Mouse (Mus musculus) lung, embryonic 15.5 days (tissue): ENCODE data around the gene Magoh. TPM values are rescaled to one million over a fixed set of nuclear protein-coding genes. Genes with fewer than 3 reads are reported as not detected.

Experiments used
- ATAC-seq: fragments of 200-750 bp; cut with Nextera tagmentation; 2 replicates; pipeline ENCODE4 v1.8.0; 2017; ENCODE audit warnings: moderate number of reproducible peaks, borderline replicate concordance; ENCODE audit not compliant: low FRiP score, low TSS enrichment; ENCODE audit errors: extremely low read depth
- H3K27ac ChIP-seq: fragments of 300-500 bp; sonication (generic); 2 replicates; pipeline ENCODE4 v1.5.1; 2015; ENCODE audit warnings: moderate library complexity, mild to moderate bottlenecking, inconsistent platforms
- H3K27me3 ChIP-seq: fragments of 300-500 bp; sonication (generic); 2 replicates; pipeline ENCODE4 v1.6.1; 2015; ENCODE audit warnings: inconsistent platforms
- H3K36me3 ChIP-seq: fragments of 300-500 bp; sonication (generic); 2 replicates; pipeline ENCODE4 v1.6.1; 2015; ENCODE audit warnings: inconsistent platforms
- H3K4me1 ChIP-seq: fragments of 300-500 bp; sonication (generic); 2 replicates; pipeline ENCODE4 v1.6.1; 2015; ENCODE audit warnings: inconsistent platforms
- H3K4me2 ChIP-seq: fragments of 300-500 bp; sonication (generic); 2 replicates; pipeline ENCODE4 v1.6.1; 2015; ENCODE audit warnings: inconsistent platforms, mild to moderate bottlenecking, moderate library complexity
- H3K4me3 ChIP-seq: fragments of 300-500 bp; sonication (generic); 2 replicates; pipeline ENCODE4 v1.5.1; 2015; ENCODE audit warnings: mild to moderate bottlenecking, inconsistent platforms
- H3K9ac ChIP-seq: fragments of 300-500 bp; sonication (generic); 2 replicates; pipeline ENCODE4 v1.6.1; 2015; ENCODE audit warnings: inconsistent platforms
- H3K9me3 ChIP-seq: fragments of 300-500 bp; sonication (generic); 2 replicates; pipeline ENCODE4 v1.6.1; 2016; ENCODE audit warnings: inconsistent platforms
- WGBS: fragments of 180-500 bp; shearing (Covaris S2); methylation state at CpG from one replicate; pipeline ENCODE4 v1.1.7; 2015; 5-methylcytosine and 5-hydroxymethylcytosine counted together
- polyA plus RNA-seq: library from polyadenylated mRNA; unstranded; fragments of >200 nt; fragmentation: Nextera tagmentation; extraction: Ambion mirVana; gene quantifications from 2 replicates; pipeline ENCODE4 v1.2.1, GENCODE M21; 2015

Gene Magoh
- polyA plus RNA-seq, 1 experiment from 2014 or later, result 189 TPM

DNA sequence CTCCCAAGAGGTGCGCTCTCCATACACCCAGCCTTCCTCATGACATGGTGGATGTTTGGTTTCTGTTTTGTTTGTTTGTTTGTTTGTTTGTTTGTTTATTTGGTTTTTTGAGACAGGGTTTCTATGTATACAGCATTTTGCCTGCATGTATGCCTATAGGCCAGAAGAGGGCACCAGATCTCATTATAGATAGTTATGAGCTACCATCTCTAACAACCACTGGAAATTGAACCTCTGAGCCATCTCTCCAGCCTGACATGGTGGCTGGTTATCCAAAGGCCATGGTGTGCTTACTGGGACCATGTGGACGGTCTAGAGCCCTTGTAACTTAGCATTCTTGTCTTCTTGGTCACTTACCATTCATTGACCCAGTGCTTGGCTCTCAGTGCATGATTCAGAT is 13.1 kb downstream of the Magoh start:
- Histone ChIP-seq H3K4me3 (no peak overlapping the region), H3K9ac (no peak overlapping the region), H3K4me1 (peaks cover 12% of the 10 kb centered on the region), H3K9me3 (no peaks in the 10 kb centered on the region), H3K27ac (no peak overlapping the region), H3K4me2 (no peak overlapping the region), H3K36me3 (peaks cover 46% of the 10 kb centered on the region), H3K27me3 (no peaks in the 10 kb centered on the region)
- ATAC-seq, result no peak
- WGBS, result 83% methylated on average over 2 of the region's 2 CpGs

DNA sequence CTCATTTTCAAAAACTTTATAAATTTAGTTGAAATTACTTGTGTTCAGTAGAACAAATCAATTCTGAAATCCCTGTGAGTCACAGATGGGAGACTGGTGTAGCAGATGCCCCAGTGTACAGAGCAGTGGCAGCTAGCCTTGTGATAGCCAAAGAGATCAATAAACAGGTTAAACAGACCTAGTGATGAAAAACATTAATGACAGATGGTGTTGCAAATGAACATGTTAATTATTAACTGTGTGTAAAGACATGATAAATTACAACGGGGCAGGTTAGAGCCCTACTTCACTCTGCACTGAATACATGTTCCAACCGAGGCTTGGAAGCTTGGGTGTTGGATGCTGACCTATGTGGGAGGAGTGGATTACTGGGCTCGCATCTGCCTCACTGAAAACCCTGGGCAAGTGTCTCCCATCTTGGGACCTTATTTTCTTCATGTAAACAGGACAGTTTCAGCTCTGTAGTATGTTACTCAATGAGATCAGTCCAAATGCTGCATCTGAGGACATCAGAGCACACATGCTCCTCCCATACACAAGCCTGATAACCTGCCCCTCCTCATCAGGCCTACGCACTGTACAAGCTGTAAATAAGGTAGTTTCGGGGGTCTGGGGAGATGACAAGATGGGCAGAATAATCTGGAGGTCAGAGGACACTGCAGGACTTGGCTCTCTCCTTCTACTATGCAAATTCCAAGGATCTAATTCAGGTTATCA is 19.8 kb downstream of the Magoh start:
- peaks cover 50% of the 10 kb centered on the region for H3K36me3 ChIP-seq
- 75% methylated on average over 5 of the region's 5 CpGs for WGBS
- no peak overlapping the region for H3K27ac ChIP-seq
- H3K9ac ChIP-seq, result no peak overlapping the region
- no peaks in the 10 kb centered on the region for H3K4me1 ChIP-seq
- no peak overlapping the region for H3K4me2 ChIP-seq
- no peak for ATAC-seq
- H3K9me3 ChIP-seq, result no peaks in the 10 kb centered on the region
- no peak overlapping the region for H3K4me3 ChIP-seq
- no peaks in the 10 kb centered on the region for H3K27me3 ChIP-seq

DNA sequence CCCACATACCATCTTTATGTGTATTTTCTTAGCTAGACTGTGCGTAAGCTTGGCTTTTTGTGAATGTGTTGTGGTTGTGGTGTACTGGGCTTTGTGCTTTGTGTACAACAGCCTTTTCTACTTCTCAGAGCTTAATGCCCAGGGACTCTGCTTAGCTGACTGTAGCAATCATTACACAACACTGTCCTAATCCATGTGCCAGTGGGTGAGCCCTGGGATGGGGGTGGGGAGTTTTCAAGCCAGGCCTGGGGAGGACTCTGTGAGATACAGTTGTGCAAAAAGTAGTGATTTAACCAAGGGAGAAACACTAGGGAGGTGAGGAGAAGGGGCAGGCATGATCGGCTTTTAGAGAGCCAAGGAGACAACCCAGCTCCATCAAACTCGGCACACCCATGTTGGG is 20.7 kb downstream of the Magoh start:
- H3K27ac ChIP-seq, result no peak overlapping the region
- WGBS, result 89% methylated on average over 3 of the region's 3 CpGs

DNA sequence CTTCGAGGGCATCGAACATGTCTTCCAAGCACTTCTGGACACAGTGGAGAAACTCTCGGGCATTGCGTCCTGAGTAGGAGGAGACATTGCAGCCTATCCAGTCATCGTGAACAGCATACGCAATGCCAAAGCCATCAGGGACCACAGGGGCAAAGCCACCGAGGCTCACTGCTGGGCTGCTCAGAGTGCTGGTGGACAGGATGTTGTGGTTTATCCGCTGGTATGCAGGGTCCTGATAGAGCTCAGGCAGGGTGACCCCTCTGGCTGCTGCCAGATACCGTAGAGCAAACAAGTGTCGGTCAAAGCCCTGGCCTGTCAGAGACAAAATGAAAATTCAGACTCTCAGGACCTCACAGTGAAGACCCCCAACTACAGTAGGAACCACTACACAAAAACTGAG is 24.7 kb downstream of the Magoh start:
- Histone ChIP-seq H3K27ac (no peak overlapping the region), H3K27me3 (no peaks in the 10 kb centered on the region), H3K4me1 (no peaks in the 10 kb centered on the region), H3K4me3 (no peak overlapping the region), H3K9ac (no peak overlapping the region), H3K4me2 (no peak overlapping the region), H3K9me3 (no peaks in the 10 kb centered on the region), H3K36me3 (peaks cover 48% of the 10 kb centered on the region)
- ATAC-seq, result no peak
- 87% methylated on average over 10 of the region's 10 CpGs for WGBS

More for the DNA sequence above, 20.7 kb downstream of the Magoh start:
- peaks cover 51% of the 10 kb centered on the region for H3K36me3 ChIP-seq
- no peak overlapping the region for H3K4me2 ChIP-seq
- no peaks in the 10 kb centered on the region for H3K4me1 ChIP-seq
- 0 out of 2 replicates have a peak, but pooled peaks have one; percentile 27 for ATAC-seq
- no peak overlapping the region for H3K4me3 ChIP-seq
- H3K9ac ChIP-seq, result no peak overlapping the region
- no peaks in the 10 kb centered on the region for H3K27me3 ChIP-seq
- no peaks in the 10 kb centered on the region for H3K9me3 ChIP-seq

DNA sequence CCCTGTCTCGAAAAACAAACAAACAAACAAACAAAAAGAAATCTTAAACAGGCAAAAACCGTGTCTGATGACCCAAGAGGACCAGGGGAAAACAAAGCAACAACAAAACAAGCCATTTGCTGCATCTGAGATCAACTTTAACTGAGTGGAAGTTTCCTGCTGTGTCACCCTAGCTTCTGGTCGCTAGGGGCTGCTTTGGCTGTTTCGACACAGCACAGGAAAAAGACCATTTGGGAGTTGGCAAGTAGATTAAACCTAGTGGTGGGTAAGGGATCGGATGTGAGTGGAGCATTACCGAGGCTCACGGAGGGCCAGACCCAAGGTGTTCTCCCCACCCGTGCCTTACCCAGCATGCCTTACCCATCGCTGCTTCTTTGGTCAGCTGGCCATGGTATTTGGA is 27.0 kb downstream of the Magoh start:
- Histone ChIP-seq H3K9me3 (no peaks in the 10 kb centered on the region), H3K9ac (no peak overlapping the region), H3K4me1 (no peaks in the 10 kb centered on the region), H3K27me3 (no peaks in the 10 kb centered on the region), H3K36me3 (peaks cover 55% of the 10 kb centered on the region), H3K4me2 (no peak overlapping the region), H3K4me3 (no peak overlapping the region), H3K27ac (no peak overlapping the region)
- no peak for ATAC-seq
- 90% methylated on average over 9 of the region's 9 CpGs for WGBS

DNA sequence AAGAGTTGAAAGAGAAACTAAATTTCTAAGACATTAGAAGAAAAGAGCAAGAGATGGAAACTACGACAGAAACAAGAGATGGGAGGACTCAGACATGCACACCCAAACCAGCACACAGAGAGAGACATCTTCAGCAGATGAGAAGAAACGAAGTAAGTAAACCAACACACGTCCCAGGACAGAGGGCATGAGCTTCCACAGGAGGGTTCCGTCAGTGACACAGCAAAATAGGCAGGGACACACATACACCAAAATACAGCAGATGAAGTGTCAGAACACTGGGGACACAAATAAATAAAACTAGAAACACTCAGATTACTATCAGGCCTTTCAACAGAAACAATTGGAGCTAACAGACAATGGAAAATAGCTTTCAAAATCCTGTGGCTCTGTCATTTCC is 30.5 kb downstream of the Magoh start:
- 68% methylated on average over 4 of the region's 4 CpGs for WGBS
- no peaks in the 10 kb centered on the region for H3K27me3 ChIP-seq
- no peaks in the 10 kb centered on the region for H3K9me3 ChIP-seq
- no peaks in the 10 kb centered on the region for H3K4me1 ChIP-seq
- ATAC-seq, result no peak
- no peak overlapping the region for H3K9ac ChIP-seq
- H3K4me3 ChIP-seq, result no peak overlapping the region
- no peak overlapping the region; the same call in 1 of the 2 replicates for H3K27ac ChIP-seq
- H3K36me3 ChIP-seq, result peaks cover 65% of the 10 kb centered on the region
- no peak overlapping the region for H3K4me2 ChIP-seq

DNA sequence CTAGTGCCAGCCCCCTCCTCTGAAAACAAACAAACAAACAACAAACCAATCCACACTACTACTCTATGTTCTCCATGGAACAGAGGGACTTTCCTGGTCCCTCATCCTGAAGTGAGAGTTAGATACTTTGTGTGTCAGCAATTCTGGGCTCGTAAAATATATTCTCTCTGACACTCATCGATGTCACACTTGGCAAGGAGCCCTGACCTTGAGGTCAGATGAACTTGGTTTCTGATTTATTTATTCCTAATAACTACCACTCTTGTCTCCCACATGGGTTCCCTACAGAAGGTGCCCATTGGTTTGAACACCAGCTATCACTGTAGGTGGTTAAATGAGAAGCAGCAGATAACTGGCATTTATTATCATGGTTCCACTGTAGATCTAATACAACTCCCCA is 40.8 kb downstream of the Magoh start:
- no peak overlapping the region for H3K27ac ChIP-seq
- 73% methylated on average over 2 of the region's 2 CpGs for WGBS
- no peak for ATAC-seq
- H3K4me1 ChIP-seq, result peaks cover 24% of the 10 kb centered on the region
- no peaks in the 10 kb centered on the region for H3K36me3 ChIP-seq
- no peak overlapping the region for H3K9ac ChIP-seq
- H3K9me3 ChIP-seq, result no peaks in the 10 kb centered on the region
- H3K27me3 ChIP-seq, result no peaks in the 10 kb centered on the region
- H3K4me2 ChIP-seq, result no peak overlapping the region
- no peak overlapping the region for H3K4me3 ChIP-seq

DNA sequence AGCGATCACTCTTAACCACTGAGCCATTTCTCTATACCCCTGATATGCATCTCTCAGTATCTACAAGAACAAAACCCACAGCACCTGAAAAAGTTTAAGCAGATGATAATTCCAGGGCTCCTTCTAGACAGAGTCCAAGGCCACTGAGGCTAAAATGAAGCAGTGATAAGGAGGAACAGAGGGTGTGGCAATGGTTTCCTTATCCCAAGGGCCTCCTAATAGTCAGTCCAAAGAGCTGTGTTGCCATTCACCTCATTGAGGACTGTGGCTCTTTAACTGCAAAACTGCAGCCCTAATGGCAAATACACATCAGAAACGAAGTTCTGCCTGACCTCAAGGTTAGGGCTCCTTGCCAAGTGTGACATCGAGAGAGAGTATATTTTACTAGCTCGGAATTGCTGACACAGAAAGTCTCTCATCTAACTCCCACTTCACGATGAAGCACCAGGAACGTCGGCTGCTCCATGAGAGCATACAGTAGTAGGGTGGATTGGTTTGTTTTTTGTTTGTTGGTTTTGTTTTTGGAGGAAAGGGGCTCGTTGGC is 41.7 kb downstream of the Magoh start:
- Histone ChIP-seq H3K4me1 (peaks cover 24% of the 10 kb centered on the region), H3K9me3 (no peaks in the 10 kb centered on the region), H3K9ac (no peak overlapping the region), H3K27me3 (no peaks in the 10 kb centered on the region), H3K4me2 (no peak overlapping the region), H3K27ac (no peak overlapping the region), H3K4me3 (no peak overlapping the region), H3K36me3 (no peaks in the 10 kb centered on the region)
- ATAC-seq, result no peak
- 44% methylated on average over 8 of the region's 8 CpGs for WGBS

DNA sequence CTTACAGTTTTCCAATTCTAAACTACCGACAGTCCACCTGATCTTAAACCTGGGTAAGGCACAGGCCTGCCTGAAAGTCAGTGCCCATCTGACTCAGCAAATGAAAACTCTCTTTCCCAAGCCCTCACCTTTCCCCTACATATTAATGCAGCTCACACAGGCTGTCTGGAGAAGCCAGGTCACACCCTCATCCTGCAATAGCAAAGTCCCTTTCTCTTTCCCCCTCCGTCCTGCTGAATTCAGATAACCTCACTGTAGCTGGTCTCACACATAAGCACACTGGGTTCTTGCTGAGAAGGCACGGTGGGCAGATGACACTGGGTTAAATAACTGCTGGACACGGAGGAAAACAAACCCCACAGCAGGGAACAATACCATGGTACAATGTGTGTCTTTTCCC is 42.4 kb downstream of the Magoh start:
- WGBS, result 61% methylated on average over 4 of the region's 4 CpGs
- Histone ChIP-seq H3K27me3 (no peaks in the 10 kb centered on the region), H3K9ac (0 out of 2 replicates have a peak overlapping the region, but pooled peaks have one; percentile 92)

DNA sequence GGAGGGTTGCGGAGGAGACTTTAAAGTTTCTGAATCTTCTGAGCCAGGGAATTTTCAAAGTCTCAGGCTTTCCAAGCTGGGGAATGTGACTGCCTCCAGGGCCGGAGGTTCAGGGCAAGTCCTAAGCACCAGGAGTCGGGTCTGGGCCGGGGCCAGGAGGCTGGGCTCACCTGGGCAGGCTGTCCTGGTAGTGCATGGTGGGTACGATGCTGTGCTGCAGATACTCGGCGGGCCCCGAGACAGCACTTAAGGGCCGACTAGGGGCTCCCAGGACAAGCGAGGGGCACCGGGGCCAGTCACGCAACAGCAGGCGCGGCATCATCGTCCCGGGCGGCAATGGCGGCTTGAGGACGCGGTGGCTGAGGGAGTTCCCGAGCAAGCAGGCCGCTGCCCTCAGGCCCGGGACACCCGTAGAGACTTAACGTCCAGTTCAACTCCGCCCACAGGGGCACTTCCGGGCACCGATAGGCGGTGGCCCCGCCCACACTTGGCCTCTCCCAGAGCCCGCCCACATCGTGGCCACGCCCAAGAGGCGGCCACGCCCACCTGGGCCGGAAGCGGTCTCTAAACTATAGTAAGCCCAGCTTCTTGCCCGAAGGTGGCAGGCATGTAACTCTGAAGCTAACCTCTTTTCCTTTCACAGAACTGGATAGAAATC is 43.7 kb downstream of the Magoh start, which contains the start of gene Cpt2:
Gene Cpt2, minus strand, starts transcription at position 466 of the 658 bp plus-strand sequence.
- Histone ChIP-seq H3K4me2 (peak within 1 kb of the TSS; percentile 77), H3K36me3 (no peaks in the 10 kb centered on the region), H3K27ac (peak within 1 kb of the TSS; percentile 86), H3K27me3 (no peaks in the 10 kb centered on the region), H3K9ac (peak within 1 kb of the TSS; percentile 92), H3K4me3 (peak within 1 kb of the TSS; percentile 92), H3K9me3 (no peaks in the 10 kb centered on the region), H3K4me1 (peaks cover 24% of the 10 kb centered on the region)
- WGBS, result under 1% methylated on average over 38 of the region's 38 CpGs
- ATAC-seq, result peak; percentile 97

More for the DNA sequence above, 42.4 kb downstream of the Magoh start:
- no peak for ATAC-seq
- Histone ChIP-seq H3K4me2 (peak overlapping the region; percentile 77), H3K27ac (no peak overlapping the region), H3K9me3 (no peaks in the 10 kb centered on the region), H3K36me3 (no peaks in the 10 kb centered on the region), H3K4me1 (peaks cover 24% of the 10 kb centered on the region), H3K4me3 (peak overlapping the region; percentile 92; the same call in 1 of the 2 replicates)

DNA sequence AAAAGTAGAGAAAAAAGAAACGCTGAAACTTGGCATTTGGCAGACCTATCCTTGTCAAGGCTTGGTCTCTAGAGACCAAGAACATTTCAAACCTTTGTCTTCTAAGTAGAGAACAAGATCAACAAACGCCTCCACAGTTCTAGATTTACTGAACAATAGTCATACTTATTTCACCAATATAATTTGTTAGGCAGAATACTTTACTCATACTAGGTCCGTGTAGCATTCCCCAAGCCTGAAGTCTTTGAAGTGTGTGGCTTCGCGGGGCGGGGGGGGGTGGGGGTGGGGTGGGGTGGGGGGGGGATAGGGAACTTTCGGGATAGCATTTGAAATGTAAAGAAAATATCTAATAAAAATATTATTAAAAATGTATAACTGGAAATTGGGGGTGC is 44.2 kb downstream of the Magoh start:
- WGBS, result 44% methylated on average over 7 of the region's 7 CpGs
- peak overlapping the region; percentile 92 for H3K4me3 ChIP-seq
- no peaks in the 10 kb centered on the region for H3K27me3 ChIP-seq
- peak; percentile 24; the same call in 1 of the 2 replicates for ATAC-seq
- H3K4me2 ChIP-seq, result peak overlapping the region; percentile 77
- H3K36me3 ChIP-seq, result no peaks in the 10 kb centered on the region
- H3K4me1 ChIP-seq, result peaks cover 24% of the 10 kb centered on the region
- H3K9me3 ChIP-seq, result no peaks in the 10 kb centered on the region
- peak overlapping the region; percentile 86 for H3K27ac ChIP-seq
- H3K9ac ChIP-seq, result no peak overlapping the region

DNA sequence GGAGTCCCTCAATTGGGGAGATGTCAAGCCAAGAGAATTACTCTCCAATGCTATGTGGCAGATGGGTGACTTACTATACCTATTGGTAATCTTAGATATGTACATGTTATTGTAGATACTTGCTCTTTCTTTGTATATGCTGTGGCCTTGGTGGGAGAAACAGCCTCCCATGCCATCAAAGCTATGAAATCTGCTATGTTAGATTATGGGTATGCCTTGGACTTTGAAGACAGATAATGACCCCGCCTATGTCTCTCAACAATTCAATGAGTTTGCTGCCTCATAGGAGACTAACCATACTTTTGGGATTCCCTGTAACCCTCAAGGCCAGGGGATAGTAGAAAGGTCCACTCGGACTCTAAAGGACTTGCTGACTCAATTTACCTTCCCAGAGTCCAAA is 48.7 kb downstream of the Magoh start:
- no peaks in the 10 kb centered on the region for H3K27me3 ChIP-seq
- no peak for ATAC-seq
- H3K4me2 ChIP-seq, result no peak overlapping the region
- no peaks in the 10 kb centered on the region for H3K9me3 ChIP-seq
- no peak overlapping the region for H3K27ac ChIP-seq
- H3K36me3 ChIP-seq, result no peaks in the 10 kb centered on the region
- H3K4me3 ChIP-seq, result no peak overlapping the region
- H3K4me1 ChIP-seq, result no peaks in the 10 kb centered on the region
- no peak overlapping the region for H3K9ac ChIP-seq
- 65% methylated on average over 2 of the region's 2 CpGs for WGBS
